Mouse (Mus musculus) kidney, postnatal 0 days (tissue): Measurements from ENCODE around the gene Olfr1507. TPM values are rescaled to one million over a fixed set of nuclear protein-coding genes. Genes with fewer than 3 reads are reported as not detected.

Experiments used
- ATAC-seq: fragments of 200-750 bp; cut with Nextera tagmentation; replicated peaks from 2 replicates; pipeline ENCODE4 v1.8.0; 2017; ENCODE audit warnings: low read depth, moderate number of reproducible peaks, moderate TSS enrichment, moderate library complexity; ENCODE audit not compliant: low FRiP score
- DNase-seq: peaks from one replicate; pipeline ENCODE4 v3.0.0-alpha.2; 2016; ENCODE audit warnings: low spot score
- H3K27ac ChIP-seq: fragments of 300-500 bp; sonication (generic); 2 replicates; pipeline ENCODE4 v1.5.1; 2014; ENCODE audit warnings: mild to moderate bottlenecking
- H3K27me3 ChIP-seq: fragments of 300-500 bp; sonication (generic); 2 replicates; pipeline ENCODE4 v1.6.1; 2014; ENCODE audit warnings: low read length, mixed read lengths; ENCODE audit not compliant: insufficient read depth
- H3K36me3 ChIP-seq: fragments of 300-500 bp; sonication (generic); 2 replicates; pipeline ENCODE4 v1.6.1; 2014; ENCODE audit warnings: low read length, mixed read lengths; ENCODE audit not compliant: insufficient read depth
- H3K4me1 ChIP-seq: fragments of 300-500 bp; sonication (generic); replicated peaks from 2 replicates; pipeline ENCODE4 v1.6.1; 2014; ENCODE audit warnings: antibody characterized with exemption, low read length, mixed read lengths; ENCODE audit not compliant: insufficient read depth
- H3K4me2 ChIP-seq: fragments of 300-500 bp; sonication (generic); 2 replicates; pipeline ENCODE4 v1.6.1; 2014; ENCODE audit warnings: mild to moderate bottlenecking, low read length, moderate library complexity, mixed read lengths
- H3K4me3 ChIP-seq: fragments of 300-500 bp; sonication (generic); replicated peaks from 2 replicates; pipeline ENCODE4 v1.5.1; 2014; ENCODE audit warnings: low read depth, low read length
- H3K9ac ChIP-seq: fragments of 300-500 bp; sonication (generic); 2 replicates; pipeline ENCODE4 v1.6.1; 2014; ENCODE audit warnings: low read depth, low read length
- H3K9me3 ChIP-seq: fragments of 300-500 bp; sonication (generic); replicated peaks from 2 replicates; pipeline ENCODE4 v1.6.1; 2016; ENCODE audit warnings: low read length, inconsistent platforms, mixed read lengths
- CTCF ChIP-seq: IDR thresholded peaks from 2 replicates; pipeline ENCODE4 v1.5.1; 2016; ENCODE audit warnings: antibody characterized with exemption, low read depth, mild to moderate bottlenecking, moderate library complexity
- polyA plus RNA-seq: library from polyadenylated mRNA; unstranded; fragments of >200 nt; fragmentation: Nextera tagmentation; extraction: Ambion mirVana; gene quantifications from 2 replicates; pipeline ENCODE4 v1.2.1, GENCODE M21; 2015

Gene Olfr1507
- polyA plus RNA-seq, 1 experiment from 2014 or later, result not detected

GRCm38 (mm10) chr14:52442690-52443089, 52.9 kb downstream of the Olfr1507 start, which contains the start of gene Olfr1509:
TSS of gene Olfr1509 (plus strand) at chr14:52442990.
- no peak within 1 kb of the TSS for H3K4me2 ChIP-seq
- DNase-seq (no peak), ATAC-seq (no peak)
- no peak within 1 kb of the TSS for H3K27ac ChIP-seq
- H3K4me3 ChIP-seq, result no peak within 1 kb of the TSS
- no peaks in the 10 kb centered on the region for H3K36me3 ChIP-seq
- no peaks in the 10 kb centered on the region for H3K4me1 ChIP-seq
- no peak for TF ChIP-seq CTCF
- no peaks in the 10 kb centered on the region for H3K9me3 ChIP-seq
- H3K27me3 ChIP-seq, result no peaks in the 10 kb centered on the region
- H3K9ac ChIP-seq, result no peak within 1 kb of the TSS

Other genes starting within 250 kb of the Olfr1507 start
- 22.0 and 23.3 TPM in 2 replicates for gene Chd8, start 238.0 kb downstream of the Olfr1507 start, polyA plus RNA-seq
- gene Tox4, start 216.6 kb downstream of the Olfr1507 start, polyA plus RNA-seq, result 30.8 and 34.4 TPM in 2 replicates
- 12.6 and 14.3 TPM in 2 replicates for gene Rab2b, start 216.2 kb downstream of the Olfr1507 start, polyA plus RNA-seq
- 24.7 and 27.3 TPM in 2 replicates for gene Mettl3, start 190.6 kb downstream of the Olfr1507 start, polyA plus RNA-seq
- gene Sall2, start 167.0 kb downstream of the Olfr1507 start, polyA plus RNA-seq, result 20.9 and 23.4 TPM in 2 replicates
- not detected in 2 replicates for gene Olfr1513, start 139.3 kb downstream of the Olfr1507 start, polyA plus RNA-seq
- gene Olfr1512, start 116.6 kb downstream of the Olfr1507 start, polyA plus RNA-seq, result not detected in 2 replicates
- gene Olfr1511, start 98.4 kb downstream of the Olfr1507 start, polyA plus RNA-seq, result not detected in 2 replicates
- not detected in 2 replicates for gene Olfr1510, start 81.4 kb downstream of the Olfr1507 start, polyA plus RNA-seq
- gene Olfr1509, start 52.8 kb downstream of the Olfr1507 start, polyA plus RNA-seq, result not detected in 2 replicates
- gene Olfr1508, start 28.3 kb downstream of the Olfr1507 start, polyA plus RNA-seq, result not detected in 2 replicates